Mouse (Mus musculus) embryo, embryonic 10 days (tissue): Measurements from ENCODE around the gene Gm4969.

Experiments
- DNase-seq: peaks from one replicate; pipeline ENCODE4 v3.0.0-alpha.2; 2015; ENCODE audit warnings: low spot score

Gene Gm4969

GRCm38 (mm10) chr7:19093537-19094385, 24.4 kb downstream of the Gm4969 start:
- DNase-seq, result peak; percentile 99

GRCm38 (mm10) chr7:19093174-19093521, 25.0 kb downstream of the Gm4969 start:
- peak; percentile 86 for DNase-seq

- DNase-seq, result peak; percentile 87
Observed at GRCm38 (mm10) chr7:19092381-19093173, 25.6 kb downstream of the Gm4969 start.

- no peak for DNase-seq
Observed at GRCm38 (mm10) chr7:19091913-19092312, 26.3 kb downstream of the Gm4969 start.

GRCm38 (mm10) chr7:19088813-19089212, 29.4 kb downstream of the Gm4969 start:
- peak; percentile 75 for DNase-seq

GRCm38 (mm10) chr7:19086760-19087159, 31.4 kb downstream of the Gm4969 start:
- DNase-seq, result no peak

DNA sequence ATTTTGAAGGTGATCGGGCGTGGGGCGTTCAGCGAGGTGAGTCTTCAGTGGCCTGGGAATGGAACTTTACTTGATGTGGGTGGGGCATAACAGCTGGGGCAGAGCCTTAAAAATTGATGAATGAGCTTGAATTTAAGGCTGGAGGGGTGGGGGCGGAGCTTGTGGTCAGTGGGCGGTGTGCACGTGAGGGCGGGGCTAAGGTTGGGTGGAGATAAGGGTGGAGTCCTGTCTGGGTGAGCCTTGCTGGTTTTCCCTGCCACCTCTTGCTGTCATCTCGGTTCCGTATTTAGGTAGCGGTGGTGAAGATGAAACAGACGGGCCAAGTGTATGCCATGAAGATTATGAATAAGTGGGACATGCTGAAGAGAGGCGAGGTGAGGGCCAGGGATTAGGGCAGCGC, 32.1 kb downstream of the Gm4969 start:
- DNase-seq, result peak; percentile 61

DNA sequence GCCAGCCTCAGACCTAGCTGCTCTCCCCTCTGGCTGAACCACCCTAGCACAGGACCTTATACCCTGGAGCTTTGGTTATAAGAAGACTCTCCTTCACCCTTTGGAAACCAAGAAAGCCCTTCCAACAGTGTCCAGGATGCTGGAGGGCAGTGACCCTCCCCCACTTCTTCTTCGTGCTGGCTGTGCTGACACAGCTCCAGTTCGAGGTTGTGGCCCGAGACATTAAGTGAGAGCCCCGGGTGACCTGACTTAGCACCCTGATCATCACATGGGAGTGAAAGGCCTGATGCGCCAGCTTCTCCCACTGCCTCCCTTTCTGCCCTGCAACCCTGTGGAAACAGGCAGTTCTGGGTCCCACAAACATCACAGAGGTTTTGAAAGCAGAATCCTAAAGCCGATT, 32.7 kb downstream of the Gm4969 start:
- no peak for DNase-seq

- no peak for DNase-seq
Observed at GRCm38 (mm10) chr7:19084921-19085473, 33.2 kb downstream of the Gm4969 start.

DNA sequence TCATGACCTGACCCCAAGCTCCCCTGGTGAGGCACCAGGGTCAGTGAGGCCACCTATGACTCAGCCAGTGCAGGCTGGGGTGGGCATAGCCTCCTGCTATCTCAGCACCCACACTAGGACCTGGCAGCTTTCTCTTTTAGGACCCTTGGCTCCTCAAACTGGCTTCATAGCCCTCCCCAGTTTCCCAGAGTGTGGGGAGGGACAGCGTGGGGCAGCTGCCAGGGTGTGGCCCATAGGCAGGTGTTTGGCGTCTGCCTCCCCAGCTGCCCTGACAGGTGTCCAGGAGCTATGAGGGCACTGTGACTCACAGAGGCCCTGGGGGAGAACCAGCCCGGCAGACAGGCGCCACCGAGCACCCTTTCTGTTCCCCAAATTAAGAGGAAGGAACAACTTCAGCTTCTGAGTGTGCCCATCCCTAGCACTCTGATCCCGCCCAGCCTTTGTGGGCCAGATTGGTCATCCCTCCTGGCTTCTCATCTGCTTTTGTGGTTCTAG, 33.8 kb downstream of the Gm4969 start:
- no peak for DNase-seq

GRCm38 (mm10) chr7:19083701-19084100, 34.5 kb downstream of the Gm4969 start, which contains the start of gene Dmpk:
Gene Dmpk, plus strand, starts transcription at chr7:19083849.
- no peak for DNase-seq

DNA sequence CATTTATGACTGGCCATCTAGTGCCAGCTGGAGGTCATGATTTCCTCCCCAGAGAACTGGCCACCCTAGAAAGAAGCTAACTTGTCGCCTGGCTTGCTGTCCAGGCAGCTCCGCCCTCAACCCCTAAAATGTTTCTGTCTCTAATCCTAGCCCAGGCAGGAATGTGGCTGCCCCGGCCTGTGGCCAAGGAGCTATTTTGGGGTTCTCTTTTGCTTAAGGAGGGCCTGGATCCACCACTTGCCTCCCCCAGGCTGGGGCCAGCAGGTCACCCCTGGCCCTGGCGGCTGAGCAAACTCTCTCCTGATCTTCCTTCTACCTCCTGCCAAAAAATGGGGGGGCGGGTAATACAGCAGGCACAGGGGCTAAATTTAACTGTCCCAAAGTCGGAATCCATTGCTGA, 35.1 kb downstream of the Gm4969 start:
- no peak for DNase-seq

GRCm38 (mm10) chr7:19082171-19082570, 36.0 kb downstream of the Gm4969 start:
- no peak for DNase-seq

GRCm38 (mm10) chr7:19080451-19080950, 37.7 kb downstream of the Gm4969 start:
- DNase-seq, result no peak

DNA sequence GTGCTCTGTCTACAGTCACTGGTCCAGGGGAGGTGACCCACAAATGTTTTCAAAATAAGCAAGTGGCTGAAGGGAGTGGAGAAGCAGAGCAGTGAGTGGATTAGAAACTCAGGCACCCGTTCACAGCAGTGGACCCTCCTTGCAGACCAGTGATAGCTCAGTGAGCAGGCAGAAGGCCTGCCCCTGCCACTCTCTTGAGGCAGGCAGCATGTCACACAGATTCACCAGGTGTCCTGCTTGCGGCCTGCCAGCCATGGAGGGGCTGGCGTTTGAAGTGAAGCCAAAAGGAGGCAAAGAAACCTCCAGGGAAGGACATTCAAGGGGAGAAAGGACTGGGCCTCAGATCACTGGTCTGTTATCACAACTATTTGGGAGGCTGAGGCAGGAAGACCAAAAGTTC, 39.4 kb downstream of the Gm4969 start:
- DNase-seq, result no peak

GRCm38 (mm10) chr7:19077761-19078160, 40.4 kb downstream of the Gm4969 start:
- no peak for DNase-seq

GRCm38 (mm10) chr7:19076586-19076991, 41.6 kb downstream of the Gm4969 start:
- no peak for DNase-seq

- DNase-seq, result peak; percentile 100
Observed at GRCm38 (mm10) chr7:19075723-19076585, 42.2 kb downstream of the Gm4969 start, which contains the start of gene Dmwd. Gene Dmwd, plus strand, starts transcription at chr7:19076227.

DNA sequence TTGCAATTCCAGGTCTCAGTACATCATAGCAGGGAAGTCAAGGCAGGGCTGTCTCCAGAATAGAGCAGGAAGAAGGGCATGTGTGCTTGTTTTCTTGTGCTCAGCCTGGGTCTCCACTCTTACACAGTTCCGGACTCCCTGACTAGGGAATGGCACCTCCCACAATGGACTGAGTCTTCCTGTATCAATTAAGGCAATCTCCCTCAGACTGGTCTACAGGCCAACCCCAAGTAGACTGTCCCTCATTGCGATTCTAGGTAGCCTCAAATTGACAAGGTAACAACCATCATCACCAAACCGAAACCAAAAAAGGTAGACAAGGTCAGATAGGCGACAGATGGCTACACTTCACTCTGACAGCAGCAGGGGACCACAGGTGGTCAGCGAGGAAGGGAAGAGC, 42.9 kb downstream of the Gm4969 start:
- no peak for DNase-seq

DNA sequence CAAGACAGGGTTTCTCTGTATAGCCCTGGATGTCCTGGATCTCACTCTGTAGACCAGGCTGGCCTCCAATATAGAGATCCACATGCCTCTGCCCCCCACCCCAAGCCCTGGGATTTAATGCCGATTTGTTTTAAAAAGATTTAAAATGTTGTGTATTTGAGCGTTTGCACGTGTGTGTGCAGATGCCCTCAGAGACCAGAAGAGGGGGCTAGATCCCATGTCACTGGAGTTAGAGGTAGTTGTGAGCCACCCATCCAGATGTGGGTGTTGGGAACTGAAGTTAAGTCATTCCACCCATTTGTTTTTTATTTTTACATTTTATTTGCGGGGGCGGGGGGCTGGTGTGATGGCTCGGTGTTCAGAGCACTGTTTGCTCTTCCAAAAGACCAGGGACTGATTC, 43.7 kb downstream of the Gm4969 start:
- no peak for DNase-seq

GRCm38 (mm10) chr7:19073504-19073903, 44.7 kb downstream of the Gm4969 start:
- DNase-seq, result no peak
